Mouse (Mus musculus) embryo, embryonic 10.5 days (tissue): ENCODE measurements around the gene Gns.

Experiments used
- DNase-seq: peaks from one replicate; pipeline ENCODE4 v3.0.0-alpha.2; 2015; ENCODE audit warnings: low spot score

Gene Gns

DNA sequence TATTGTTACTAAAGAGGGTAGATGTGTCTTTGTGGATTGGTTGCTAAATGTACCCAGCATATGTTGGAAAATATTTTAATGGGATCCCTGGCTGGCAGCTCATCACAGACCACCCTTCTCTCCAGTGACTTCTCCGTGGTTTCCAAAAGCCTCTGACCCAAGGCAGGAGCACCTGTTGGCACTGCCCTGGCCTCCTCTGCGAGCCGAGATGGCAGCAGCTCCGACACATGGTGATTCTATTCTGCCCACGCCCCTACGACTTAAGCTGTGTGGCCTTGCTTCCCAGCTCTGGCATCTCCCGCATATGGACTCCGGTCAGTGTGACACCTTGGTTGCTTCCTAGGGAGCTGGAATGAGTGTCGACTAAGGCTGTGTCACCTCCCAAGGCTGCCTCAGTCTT is 38.2 kb downstream of the Gns start:
- no peak for DNase-seq

DNA sequence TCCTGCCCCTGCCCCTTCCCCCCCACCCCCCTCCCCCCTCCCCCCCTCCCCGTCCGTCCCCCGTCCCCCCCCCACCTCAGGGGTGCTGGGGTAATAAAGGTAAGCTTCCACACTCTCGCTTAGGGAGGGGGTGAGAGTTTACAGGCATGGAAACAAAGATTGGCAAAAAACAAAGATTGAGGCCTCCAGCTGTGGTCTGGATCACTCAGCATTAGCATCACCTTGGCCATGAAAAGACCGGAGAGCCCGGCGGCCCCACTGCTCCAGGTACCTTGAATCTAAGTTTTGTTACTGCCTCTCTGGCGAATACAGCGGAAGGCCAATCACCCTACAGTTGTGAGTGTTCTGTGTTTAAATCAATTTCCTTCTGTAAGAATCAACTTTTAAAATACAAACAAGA is 39.1 kb downstream of the Gns start:
- no peak for DNase-seq

DNA sequence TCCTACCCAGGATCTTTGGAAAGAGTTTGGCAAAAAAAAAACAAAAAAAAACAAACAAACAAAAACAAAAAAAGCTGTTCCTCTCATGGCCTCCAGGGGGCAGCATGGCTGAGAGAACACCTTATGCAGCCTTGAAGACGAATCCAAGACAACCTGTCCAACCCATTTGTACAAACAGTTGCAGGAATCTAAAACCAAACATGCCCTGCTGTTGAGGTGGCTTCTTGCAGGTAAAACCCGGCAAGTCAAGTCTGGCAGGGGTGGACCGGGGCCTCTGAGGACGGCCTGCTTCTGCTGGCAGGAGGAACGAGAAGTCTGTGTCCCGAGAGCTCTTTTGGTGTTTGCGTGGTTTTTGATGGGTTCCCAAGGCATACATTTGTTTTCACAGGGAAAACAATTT is 44.8 kb downstream of the Gns start:
- peak; percentile 74 for DNase-seq

DNA sequence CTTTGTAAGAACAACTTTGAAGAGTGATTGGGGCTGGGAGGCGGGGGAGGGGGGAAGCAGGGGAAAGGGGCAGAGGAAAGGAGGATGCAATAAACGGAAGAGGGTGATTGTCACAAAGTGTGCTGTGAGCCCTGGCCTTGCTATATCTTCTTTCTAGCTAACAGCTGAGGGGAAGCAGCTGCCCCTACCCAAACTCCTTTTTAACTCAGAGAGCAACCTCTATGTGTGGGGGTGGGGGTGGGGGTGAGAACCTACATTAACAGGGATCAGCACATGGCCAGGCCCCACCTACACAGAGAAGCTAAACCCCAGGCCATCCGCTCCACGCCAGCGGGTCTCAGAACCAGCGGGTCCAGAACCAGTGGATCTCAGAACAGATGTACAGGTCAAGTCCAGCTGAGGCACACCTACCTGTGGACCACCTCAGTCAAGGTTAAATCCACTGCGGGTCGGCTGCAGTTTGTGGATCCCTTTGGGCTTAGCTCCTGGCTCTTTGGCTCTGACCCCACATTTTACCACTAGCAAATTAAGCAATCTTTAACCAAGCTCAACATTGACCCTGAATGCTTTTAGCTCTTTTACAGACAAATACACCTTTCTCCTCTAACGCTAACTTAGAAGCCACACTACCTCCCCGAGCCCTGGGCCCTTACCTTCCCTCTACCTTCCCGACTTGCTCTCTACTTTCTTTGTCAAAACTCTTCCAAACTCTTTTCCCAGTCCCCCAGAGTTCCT is 47.0 kb downstream of the Gns start:
- no peak for DNase-seq

DNA sequence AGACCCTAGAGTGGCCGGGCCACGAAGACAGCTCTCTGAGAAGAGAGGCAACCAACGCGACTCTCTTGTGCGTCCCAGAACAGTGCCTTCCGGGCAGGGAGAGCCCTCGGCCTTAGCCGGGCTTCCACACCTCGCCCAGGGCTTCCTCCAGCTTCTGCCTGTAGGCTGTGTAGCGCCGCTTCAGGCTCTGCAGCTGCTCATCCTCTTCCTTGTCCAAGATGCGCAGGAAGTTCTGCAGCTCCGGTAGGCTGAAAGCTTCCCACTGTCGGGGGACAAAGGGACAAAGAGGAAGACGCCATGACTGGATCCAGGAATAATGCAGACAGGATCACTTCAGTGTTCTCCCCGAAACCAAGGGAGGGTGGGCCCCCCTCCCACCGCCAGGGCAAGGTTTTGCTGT is 47.9 kb downstream of the Gns start:
- no peak for DNase-seq

DNA sequence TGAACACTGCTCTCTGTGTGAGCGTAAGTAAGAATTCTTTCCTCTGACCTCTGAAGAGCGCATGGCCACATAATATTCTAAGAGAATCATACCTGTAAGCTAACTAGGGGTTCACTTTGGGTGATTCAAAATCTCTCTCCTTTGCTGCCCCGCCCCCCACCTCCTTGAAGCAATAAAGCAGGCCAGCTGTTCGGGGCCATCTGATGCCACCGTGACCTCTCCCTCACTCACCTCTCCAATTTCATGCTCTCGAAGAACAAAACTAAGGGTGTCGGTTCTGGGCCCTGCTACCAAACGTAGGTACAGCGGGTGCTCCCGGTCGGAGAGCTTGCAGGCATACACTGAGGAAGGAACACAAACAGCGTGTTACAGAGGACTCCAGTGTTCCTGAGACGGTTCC is 49.2 kb downstream of the Gns start:
- no peak for DNase-seq

DNA sequence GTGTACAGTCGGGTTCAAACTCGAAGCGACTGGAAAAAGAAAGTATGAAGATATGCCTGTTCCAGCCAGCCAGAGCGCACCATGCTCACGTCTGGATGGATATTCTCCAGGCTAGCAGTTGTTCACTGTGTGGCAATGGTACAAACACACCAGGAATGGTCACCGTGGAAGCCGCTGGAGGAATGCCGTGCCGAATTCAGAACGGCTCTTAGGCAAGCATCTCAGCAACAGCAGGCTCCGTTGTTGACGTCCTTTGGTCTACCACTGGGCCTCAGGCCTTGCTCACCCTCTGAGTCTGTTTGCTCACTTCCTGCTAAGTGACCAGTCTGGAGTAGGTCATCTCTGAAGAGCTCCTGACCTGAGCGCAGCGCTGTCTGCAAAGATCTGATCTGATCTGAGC is 53.9 kb downstream of the Gns start:
- no peak for DNase-seq

DNA sequence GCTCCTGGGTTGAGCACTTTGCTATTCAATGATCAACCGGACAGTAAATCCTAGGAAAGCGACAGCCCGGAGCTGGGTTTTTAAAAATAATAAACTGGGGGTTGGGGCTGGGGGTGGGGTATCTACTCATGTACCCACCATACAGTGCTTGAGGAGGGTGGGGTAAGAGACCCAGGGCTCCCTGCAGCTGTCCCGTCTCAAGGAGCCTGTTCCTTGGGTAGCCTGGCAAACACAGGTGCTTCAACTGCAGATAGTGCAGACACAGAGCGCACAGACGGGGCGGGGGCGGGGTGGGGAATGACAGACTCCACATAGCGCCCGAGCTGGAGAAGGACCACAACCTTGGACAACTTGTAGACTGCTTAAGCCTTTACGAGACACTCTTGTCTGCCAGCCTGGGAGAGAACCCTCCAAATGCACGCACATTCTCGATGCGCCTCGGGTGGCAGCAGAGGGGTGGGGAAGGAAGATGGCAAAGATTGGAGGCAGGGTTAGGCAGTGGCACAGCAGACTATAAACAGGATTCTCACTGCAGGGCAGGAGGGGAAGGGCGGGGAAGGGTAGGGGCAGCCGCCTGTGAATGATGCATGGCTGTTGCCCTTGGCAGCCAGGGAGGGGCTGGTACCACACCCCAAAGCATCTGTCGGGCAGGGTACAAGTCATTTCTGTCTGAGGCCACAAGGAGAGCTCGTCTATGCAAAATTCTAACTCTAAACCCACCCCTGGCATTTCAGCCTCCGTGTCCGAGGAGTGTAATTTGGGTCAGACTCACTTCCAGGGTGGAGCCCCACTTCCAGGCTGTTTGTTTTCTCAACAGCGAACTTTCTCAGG is 55.0 kb downstream of the Gns start:
- no peak for DNase-seq

DNA sequence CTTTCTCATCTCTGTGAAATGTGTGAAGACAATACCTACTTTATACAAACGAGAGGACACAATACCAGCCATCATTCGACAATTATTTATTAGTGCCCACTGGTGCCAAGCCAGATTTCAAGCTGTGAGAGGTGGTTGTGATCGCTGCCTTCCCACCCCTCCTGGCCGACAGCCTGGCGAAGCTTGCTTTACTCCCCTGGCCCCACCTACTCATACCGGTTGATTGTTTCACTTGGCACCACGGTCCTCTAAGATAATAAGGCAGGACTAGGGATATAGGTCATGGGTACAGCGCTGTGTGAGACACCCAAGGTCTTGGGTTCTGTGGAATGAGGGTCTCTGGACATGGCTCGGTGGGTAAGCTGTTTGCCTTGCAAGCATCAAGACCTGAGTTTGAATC is 56.1 kb downstream of the Gns start:
- DNase-seq = no peak

DNA sequence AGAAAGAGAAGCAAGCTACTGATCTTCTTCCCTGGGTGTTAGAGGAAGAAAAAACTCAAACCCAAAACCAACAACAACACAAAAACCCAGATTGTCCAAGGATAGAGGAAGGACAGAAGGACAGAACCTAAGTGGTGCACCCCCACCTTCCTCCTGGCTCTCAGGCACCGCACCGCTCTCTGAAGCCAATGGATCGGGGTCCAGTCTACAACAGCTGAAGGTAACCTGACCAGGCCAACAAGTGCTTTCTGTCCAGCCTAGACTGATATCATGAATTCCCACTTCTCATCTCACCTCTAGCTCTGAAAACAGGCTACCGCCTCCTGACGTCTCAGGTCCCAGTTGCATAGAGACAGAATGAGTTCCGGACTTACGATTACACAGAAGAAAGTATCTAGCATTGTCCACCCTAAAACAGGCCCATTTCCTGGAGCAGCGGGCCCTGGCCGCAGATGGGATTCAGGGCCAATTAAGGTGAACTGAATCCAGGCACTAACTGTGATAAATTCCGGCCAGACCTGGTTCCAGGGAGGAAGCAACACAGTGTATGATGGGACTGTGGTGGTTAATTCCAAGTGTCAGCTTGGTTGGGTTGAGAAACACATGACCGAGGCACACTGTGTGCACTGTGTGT is 56.9 kb downstream of the Gns start:
- DNase-seq = no peak

DNA sequence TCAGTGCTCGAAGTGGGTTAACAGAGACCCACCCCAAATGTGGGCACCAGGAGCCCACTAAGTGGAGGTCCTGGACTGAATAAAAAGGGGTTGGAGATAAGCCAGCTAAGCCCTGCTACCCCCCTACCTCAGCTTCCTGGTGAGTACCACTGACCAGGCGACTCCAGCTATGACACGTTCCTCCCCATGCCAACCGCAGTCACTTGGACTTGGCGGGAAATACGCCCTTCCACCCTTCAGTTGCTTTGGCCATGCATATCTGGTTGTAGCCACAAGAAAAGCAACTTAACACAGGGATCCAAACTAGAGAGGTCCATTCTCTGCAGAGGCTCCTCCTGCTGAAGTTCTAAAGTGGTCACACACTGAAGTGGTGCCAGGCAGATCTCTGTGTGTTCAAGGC is 57.4 kb downstream of the Gns start:
- no peak for DNase-seq

DNA sequence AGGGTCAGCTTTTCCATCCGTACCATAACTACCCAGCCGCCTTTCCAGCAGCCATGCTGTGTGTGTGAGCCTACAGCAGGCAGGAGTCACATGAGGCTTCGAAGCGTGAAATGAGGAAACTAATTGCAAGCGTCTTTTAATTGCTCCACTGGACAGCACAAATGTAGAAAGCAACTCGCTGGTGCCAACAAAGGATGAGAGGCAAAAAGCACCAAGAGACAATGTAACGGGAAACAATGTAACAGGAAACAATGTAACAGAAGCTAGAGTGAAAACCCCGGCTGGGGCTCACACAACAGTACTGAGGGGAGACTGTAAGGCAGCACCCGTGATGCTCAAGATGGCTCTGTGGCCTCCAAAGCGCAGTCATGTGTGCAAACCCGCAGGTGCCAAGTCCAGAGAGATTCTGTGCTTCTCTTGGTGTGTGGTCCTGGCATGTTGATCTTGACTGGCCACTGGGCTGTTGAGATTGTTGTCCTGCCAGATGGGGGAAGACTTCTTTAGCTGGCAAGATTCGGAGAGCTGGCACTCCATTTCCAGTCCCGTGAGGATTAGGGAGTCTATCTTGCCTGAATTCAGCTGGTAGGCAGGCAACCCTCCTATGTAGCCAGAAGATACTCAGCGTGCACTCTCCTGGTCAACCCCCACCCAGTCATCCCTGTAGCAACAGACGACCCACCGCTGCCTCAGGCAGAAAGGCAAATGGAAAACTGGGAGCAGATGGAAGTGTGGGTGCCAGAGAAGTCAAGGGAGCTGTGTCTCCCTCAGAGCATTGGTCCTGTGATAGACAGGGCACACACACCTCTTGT is 58.9 kb downstream of the Gns start:
- no peak for DNase-seq

DNA sequence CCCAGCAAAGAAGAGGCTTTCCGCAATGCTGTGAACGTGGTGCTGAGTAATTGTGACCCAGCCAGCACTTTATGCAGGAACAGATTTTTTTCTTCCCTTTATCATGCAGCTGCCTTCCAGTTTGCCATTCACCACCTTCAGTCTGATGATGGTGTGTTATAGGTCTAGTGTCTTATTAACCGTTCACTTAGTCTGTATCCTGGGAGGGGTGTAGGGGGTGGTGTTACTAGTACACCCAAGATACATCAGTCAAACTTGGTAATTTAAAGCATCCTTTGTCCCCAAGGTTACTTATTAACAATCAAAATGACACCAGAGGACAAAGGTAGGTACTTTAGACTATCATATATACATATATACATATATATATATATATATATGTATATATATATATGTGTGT is 59.6 kb downstream of the Gns start:
- no peak for DNase-seq

DNA sequence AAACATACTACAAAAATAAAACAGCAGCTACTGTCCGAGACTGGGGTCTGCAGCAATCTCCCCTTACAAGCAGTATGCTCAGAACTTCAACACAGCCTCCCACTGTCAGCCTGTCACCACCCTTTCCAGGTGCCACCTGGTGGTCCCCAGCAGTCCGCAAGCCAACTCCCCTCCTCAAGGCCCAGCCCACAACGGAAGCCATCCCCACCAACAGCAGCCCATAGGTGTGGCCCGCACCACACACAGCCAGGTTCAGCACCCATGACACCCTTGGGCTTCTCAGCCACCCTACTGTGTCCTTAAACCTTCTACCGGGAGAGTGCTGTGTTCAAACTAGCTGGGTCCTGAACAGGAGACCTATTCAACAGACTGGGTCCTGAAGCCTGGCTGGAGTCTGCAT is 60.2 kb downstream of the Gns start:
- no peak for DNase-seq

DNA sequence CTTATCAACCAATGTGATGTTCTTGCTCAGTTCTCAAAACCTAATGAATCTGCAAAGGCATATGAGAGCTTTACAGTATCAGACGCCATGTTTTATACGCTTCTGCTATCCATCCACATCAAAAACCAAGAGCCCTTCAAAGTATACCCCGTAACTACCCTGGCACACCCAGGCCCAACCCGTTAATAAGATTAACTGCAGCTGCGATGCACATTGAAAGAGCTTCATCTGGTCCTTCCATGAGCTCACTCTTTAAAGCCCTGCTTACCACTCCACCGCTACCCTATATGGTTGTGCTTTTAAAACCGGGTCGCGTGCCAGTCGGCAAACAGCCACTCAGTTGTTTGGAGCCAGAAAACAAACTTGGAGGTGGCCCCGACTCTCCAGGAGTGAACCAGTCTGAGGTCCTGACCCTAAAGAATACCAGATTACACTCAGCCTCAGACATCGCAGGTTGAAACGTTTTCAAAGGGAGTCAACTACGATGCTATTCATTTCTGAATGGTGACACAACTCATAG is 60.7 kb downstream of the Gns start:
- DNase-seq = no peak

DNA sequence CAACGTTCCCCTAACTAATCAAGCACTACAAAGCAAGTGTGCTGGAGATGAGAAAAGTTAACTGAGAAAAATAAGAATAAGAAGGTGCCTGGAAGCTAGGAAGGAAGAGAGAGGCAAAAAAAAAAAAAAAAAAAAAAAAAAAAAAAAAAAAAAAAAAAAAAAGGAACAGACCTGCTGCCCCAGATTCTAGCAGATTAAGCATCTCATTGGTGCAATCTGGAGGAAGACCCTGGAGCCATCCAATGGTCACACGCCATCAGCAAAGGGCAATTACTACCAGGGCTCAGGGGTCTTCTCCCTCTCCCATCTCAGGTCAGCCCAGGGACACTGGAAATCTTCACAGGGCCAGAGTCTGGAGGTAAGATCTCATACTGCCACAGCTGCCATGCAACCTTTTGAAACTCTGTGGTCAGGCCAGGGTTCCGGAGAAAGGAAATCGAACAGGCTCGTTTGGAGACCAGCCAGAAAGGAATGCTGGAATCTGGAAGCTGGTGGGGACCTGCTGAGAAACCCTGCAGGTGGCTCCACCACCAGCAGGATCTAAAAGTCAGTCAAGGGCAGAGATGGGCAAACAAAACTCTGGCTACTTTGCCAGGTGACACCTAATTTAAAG is 61.7 kb downstream of the Gns start:
- no peak for DNase-seq

DNA sequence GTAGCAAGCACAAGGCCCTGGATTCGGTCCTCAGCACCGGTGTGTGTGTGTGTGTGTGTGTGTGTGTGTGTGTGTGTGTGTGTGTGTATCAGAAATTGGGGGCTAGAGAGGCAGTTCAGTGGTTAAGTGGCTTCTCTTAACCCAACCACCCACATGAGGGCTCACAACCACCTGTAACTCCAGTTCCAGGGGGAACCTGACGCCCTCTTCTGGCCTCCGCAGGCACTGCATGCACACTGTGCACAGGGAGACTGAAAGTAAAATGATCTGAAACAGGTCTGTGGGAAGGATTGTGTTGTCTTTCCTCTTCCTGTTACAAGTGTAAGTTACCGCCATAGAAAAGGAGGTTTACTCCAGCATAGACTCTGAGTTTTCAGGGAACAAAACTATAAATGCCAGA is 62.2 kb downstream of the Gns start:
- DNase-seq = no peak

DNA sequence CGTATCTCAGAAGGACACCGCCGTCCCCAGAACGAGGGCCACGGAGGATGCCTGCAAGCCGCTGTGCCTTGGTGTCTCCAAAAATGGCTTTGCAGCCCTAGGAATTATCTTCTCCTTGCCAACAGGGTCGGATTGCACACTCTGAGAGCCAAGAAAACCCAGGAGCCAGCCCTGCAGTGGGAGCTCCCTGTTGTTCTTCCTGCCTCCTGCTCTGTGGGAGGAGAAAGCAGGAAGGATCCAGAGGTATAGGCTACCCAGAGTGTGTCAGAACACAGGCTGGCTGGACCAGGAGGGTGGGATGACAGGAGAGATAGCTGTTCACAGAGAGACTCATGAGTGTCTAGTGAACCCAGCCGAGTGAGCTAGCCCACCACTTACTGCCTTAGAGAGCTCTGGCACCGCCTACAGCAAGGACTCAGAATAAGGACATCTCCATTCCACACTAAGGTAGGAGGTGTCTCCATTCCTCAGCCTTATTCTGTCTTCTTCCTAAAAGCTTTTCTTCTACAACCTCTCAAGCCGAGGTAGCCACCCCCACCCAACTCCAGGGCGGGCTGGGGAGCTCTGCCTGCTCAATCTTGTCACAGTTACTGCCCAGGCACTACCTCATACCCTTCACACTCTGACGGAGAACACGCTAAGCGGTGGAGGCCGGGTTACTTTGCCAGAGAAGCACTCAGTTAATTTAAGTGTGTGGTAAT is 63.3 kb downstream of the Gns start:
- no peak for DNase-seq

DNA sequence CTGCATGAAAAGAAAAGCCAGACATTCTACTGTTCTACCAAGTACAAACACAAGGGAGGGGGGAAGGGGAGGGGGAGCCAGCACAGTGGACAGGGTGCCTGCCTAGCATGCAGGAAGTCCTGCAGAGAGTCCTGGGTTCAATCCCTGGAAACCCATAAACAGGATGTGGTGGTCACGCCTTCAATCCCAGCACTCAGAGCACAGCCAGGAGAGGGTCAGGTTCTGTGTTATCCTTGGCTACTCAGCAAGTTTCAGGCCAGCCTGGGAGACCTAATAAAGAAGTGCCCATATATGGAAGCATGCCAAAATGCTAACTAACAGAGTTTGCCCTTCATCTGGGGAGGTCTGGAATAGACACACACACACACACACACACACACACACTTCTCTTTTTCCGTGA is 64.2 kb downstream of the Gns start:
- DNase-seq = peak; percentile 59

DNA sequence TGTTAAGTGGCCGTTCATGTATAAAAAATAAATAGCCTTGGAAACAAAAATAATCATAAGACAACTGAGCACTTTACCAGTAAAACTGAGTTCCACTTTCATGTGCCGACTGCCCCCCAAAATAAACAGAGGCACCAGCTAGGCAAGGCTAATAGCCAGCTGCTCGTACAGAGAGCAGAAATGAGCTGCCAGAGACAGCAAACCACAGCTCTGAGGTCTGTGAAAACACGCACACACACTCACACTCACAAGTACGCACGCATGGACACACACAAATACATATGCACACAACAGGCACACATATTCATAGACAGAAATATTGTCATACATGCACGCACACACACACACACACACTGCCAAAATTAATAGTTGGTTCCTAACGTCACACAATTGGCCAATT is 64.7 kb downstream of the Gns start:
- no peak for DNase-seq
